Mouse (Mus musculus): ENCODE data around the gene Cfdp1. TPM values are rescaled to one million over a fixed set of nuclear protein-coding genes. Genes with fewer than 3 reads are reported as not detected.
A peak's percentile ranks its signal among the peaks of the same experiment; 100 is the strongest.

Gene Cfdp1
- 10 to 100 TPM; 76.9 to 78.2 TPM for total RNA-seq (2021)

- intact Hi-C loops (cut with DNase I), result loop anchor here (5.0 kb wide), 1 partner anchor 78 kb away; the partner anchor contains the start of gene Tmem231
- peak; percentile 95 to 96 for DNase-seq (ENCODE audit: low spot score in 2 of 2)
These were observed at the start of gene Cfdp1 for GRCm38 (mm10) chr8:111853861-111854501. Gene Cfdp1 (minus strand): TSS chr8:111854291.

- intact Hi-C loops (cut with DNase I), result loop anchor here (10.0 kb wide), 1 partner anchor 1563 kb away; no protein-coding TSS in a partner anchor
- no peak for DNase-seq (ENCODE audit: low spot score in 2 of 2)
These were observed 48.0 kb upstream of the Cfdp1 start for GRCm38 (mm10) chr8:111902080-111902479.

GRCm38 (mm10) chr8:111898586-111898985 lies 44.5 kb upstream of the Cfdp1 start:
- no peak for DNase-seq (ENCODE audit: low spot score in 2 of 2)
- intact Hi-C loops (cut with DNase I), result no loop called here

- intact Hi-C loops (cut with DNase I), result no loop called here
- no peak for DNase-seq (ENCODE audit: low spot score in 2 of 2)
These were observed 40.9 kb upstream of the Cfdp1 start for GRCm38 (mm10) chr8:111894955-111895354.

- intact Hi-C loops (cut with DNase I), result no loop called here
- no peak for DNase-seq (ENCODE audit: low spot score in 2 of 2)
These were observed 38.5 kb upstream of the Cfdp1 start for GRCm38 (mm10) chr8:111892615-111893014.

- intact Hi-C loops (cut with DNase I), result no loop called here
These were observed 37.9 kb upstream of the Cfdp1 start for GRCm38 (mm10) chr8:111891983-111892382.

GRCm38 (mm10) chr8:111890911-111891303 lies 36.8 kb upstream of the Cfdp1 start:
- no peak for DNase-seq (ENCODE audit: low spot score in 2 of 2)
- intact Hi-C loops (cut with DNase I), result no loop called here

More at GRCm38 (mm10) chr8:111891983-111892382, 37.9 kb upstream of the Cfdp1 start:
- DNase-seq (ENCODE audit: low spot score in 2 of 2), result no peak

GRCm38 (mm10) chr8:111889931-111890910 lies 36.1 kb upstream of the Cfdp1 start:
- no peak for DNase-seq (ENCODE audit: low spot score in 2 of 2)
- intact Hi-C loops (cut with DNase I), result no loop called here

GRCm38 (mm10) chr8:111888091-111888650 lies 34.1 kb upstream of the Cfdp1 start:
- intact Hi-C loops (cut with DNase I), result no loop called here
- DNase-seq (ENCODE audit: low spot score in 2 of 2), result no peak

- DNase-seq (ENCODE audit: low spot score in 2 of 2), result no peak
- intact Hi-C loops (cut with DNase I), result no loop called here
These were observed 33.4 kb upstream of the Cfdp1 start for GRCm38 (mm10) chr8:111887479-111887878.

GRCm38 (mm10) chr8:111883615-111884014 lies 29.5 kb upstream of the Cfdp1 start:
- no peak for DNase-seq (ENCODE audit: low spot score in 2 of 2)
- intact Hi-C loops (cut with DNase I), result no loop called here

- intact Hi-C loops (cut with DNase I), result no loop called here
- DNase-seq (ENCODE audit: low spot score in 2 of 2), result no peak
These were observed 27.5 kb upstream of the Cfdp1 start for GRCm38 (mm10) chr8:111881591-111881990.

- DNase-seq (ENCODE audit: low spot score in 2 of 2), result no peak
- intact Hi-C loops (cut with DNase I), result loop anchor here (5.0 kb wide), 1 partner anchor 55 kb away; the partner anchor contains the start of gene Tmem231
These were observed 23.6 kb upstream of the Cfdp1 start for GRCm38 (mm10) chr8:111877711-111878110.

GRCm38 (mm10) chr8:111876355-111876948 lies 22.4 kb upstream of the Cfdp1 start, which contains the start of gene Tmem170:
Gene Tmem170 (minus strand): TSS chr8:111876750.
- DNase-seq (ENCODE audit: low spot score in 2 of 2), result peak; percentile 97 to 98
- intact Hi-C loops (cut with DNase I), result loop anchor here (5.0 kb wide), 1 partner anchor 56 kb away; the partner anchor contains the start of gene Tmem231

- intact Hi-C loops (cut with DNase I), result loop anchor here (5.0 kb wide), 1 partner anchor 57 kb away; the partner anchor contains the start of gene Tmem231
- DNase-seq (ENCODE audit: low spot score in 2 of 2), result no peak
These were observed 21.7 kb upstream of the Cfdp1 start for GRCm38 (mm10) chr8:111875758-111876157.

- intact Hi-C loops (cut with DNase I), result no loop called here
- DNase-seq (ENCODE audit: low spot score in 2 of 2), result no peak
These were observed 17.2 kb upstream of the Cfdp1 start for GRCm38 (mm10) chr8:111871278-111871677.

GRCm38 (mm10) chr8:111870379-111870778 lies 16.3 kb upstream of the Cfdp1 start:
- intact Hi-C loops (cut with DNase I), result no loop called here
- DNase-seq (ENCODE audit: low spot score in 2 of 2), result no peak

GRCm38 (mm10) chr8:111868664-111869063 lies 14.6 kb upstream of the Cfdp1 start:
- intact Hi-C loops (cut with DNase I), result no loop called here
- DNase-seq (ENCODE audit: low spot score in 2 of 2), result no peak

- DNase-seq (ENCODE audit: low spot score in 2 of 2), result no peak
- intact Hi-C loops (cut with DNase I), result no loop called here
These were observed 11.8 kb upstream of the Cfdp1 start for GRCm38 (mm10) chr8:111865857-111866256.
